Comparison of ENCODE assay signal across 30 mouse cellular contexts in genomic region chr16:89495394-89496153, GRCm38 (mm10). TPM values are rescaled to one million over a fixed set of nuclear protein-coding genes. Genes with fewer than 3 reads are reported as not detected.
A peak's percentile ranks its signal among the peaks of the same experiment; 100 is the strongest.
DNase-seq lines count a peak whose midpoint lies in the region; ATAC-seq and TF ChIP-seq lines count a peak whose summit lies in the region.
"Had no signal": no experiment of that assay in that cellular context is flagged by ENCODE, and none has a peak within 500 bp of the region (broad histone marks: within the 10 kb centered on the region; RNA-seq: fewer than 3 reads in every experiment).

No protein-coding gene starts in this region.

- no peak overlapping the region for H3K27ac ChIP-seq in forebrain, embryonic 12.5 days
- no peak overlapping the region for H3K27ac ChIP-seq in forebrain, embryonic 10.5 days
- H3K27ac ChIP-seq in heart, embryonic 12.5 days (ENCODE audit: poor library complexity, severe bottlenecking), result no peak overlapping the region
- no peak overlapping the region for H3K27ac ChIP-seq in limb, embryonic 12.5 days
- H3K27ac ChIP-seq in limb, embryonic 10.5 days, result no peak overlapping the region
- H3K27ac ChIP-seq in layer of hippocampus, adult 2 months, result no peak overlapping the region
- H3K27ac ChIP-seq: embryonic facial prominence, embryonic 12.5 days; heart, embryonic 13.5 days; kidney, postnatal 0 days; limb, embryonic 13.5 days; liver, embryonic 12.5 days; stomach, postnatal 0 days had no signal

- no peaks in the 10 kb centered on the region for H3K27me3 ChIP-seq in forebrain, embryonic 12.5 days
- H3K27me3 ChIP-seq in forebrain, embryonic 10.5 days (ENCODE audit: poor library complexity, severe bottlenecking), result no peaks in the 10 kb centered on the region
- no peaks in the 10 kb centered on the region for H3K27me3 ChIP-seq in heart, embryonic 12.5 days (replicated peaks)
- no peaks in the 10 kb centered on the region for H3K27me3 ChIP-seq in limb, embryonic 12.5 days
- no peaks in the 10 kb centered on the region for H3K27me3 ChIP-seq in limb, embryonic 10.5 days (ENCODE audit: low read depth, poor library complexity, severe bottlenecking)
- H3K27me3 ChIP-seq: embryonic facial prominence, embryonic 12.5 days; heart, embryonic 13.5 days; limb, embryonic 13.5 days; liver, embryonic 12.5 days had no signal

- no peaks in the 10 kb centered on the region for H3K36me3 ChIP-seq in forebrain, embryonic 12.5 days (replicated peaks)
- H3K36me3 ChIP-seq in forebrain, embryonic 10.5 days (replicated peaks), result no peaks in the 10 kb centered on the region
- no peaks in the 10 kb centered on the region for H3K36me3 ChIP-seq in heart, embryonic 12.5 days
- no peaks in the 10 kb centered on the region for H3K36me3 ChIP-seq in limb, embryonic 12.5 days
- H3K36me3 ChIP-seq in limb, embryonic 10.5 days, result no peaks in the 10 kb centered on the region
- H3K36me3 ChIP-seq: embryonic facial prominence, embryonic 12.5 days; heart, embryonic 13.5 days; limb, embryonic 13.5 days; liver, embryonic 12.5 days had no signal

- H3K4me1 ChIP-seq in forebrain, embryonic 12.5 days, result 0 out of 2 replicates have a peak, but pooled peaks cover 4% of the 10 kb centered on the region
- H3K4me1 ChIP-seq in forebrain, embryonic 10.5 days, result no peaks in the 10 kb centered on the region
- H3K4me1 ChIP-seq in heart, embryonic 12.5 days (replicated peaks), result no peaks in the 10 kb centered on the region
- no peaks in the 10 kb centered on the region for H3K4me1 ChIP-seq in limb, embryonic 12.5 days (replicated peaks)
- H3K4me1 ChIP-seq in limb, embryonic 10.5 days, result no peaks in the 10 kb centered on the region
- H3K4me1 ChIP-seq: embryonic facial prominence, embryonic 12.5 days; heart, embryonic 13.5 days; limb, embryonic 13.5 days; liver, embryonic 12.5 days had no signal

- TF ChIP-seq CTCF in brain, embryonic 14.5 days (IDR thresholded peaks at IDR 0.05; ENCODE audit: borderline replicate concordance, extremely low read depth, insufficient read depth, insufficient read length), result no peak
- TF ChIP-seq CTCF in layer of hippocampus, adult 2 months (conservative IDR thresholded peaks at IDR 0.05), result no peak

- 0 out of 2 replicates have a peak, but pooled peaks have one; percentile 6 for ATAC-seq in forebrain, embryonic 12.5 days (ENCODE audit: low FRiP score)
- ATAC-seq in heart, embryonic 12.5 days (ENCODE audit: insufficient number of reproducible peaks, low FRiP score), result peak; percentile 29; the same call in 1 of the 2 replicates
- peak; percentile 37; the same call in 1 of the 2 replicates for ATAC-seq in limb, embryonic 12.5 days (ENCODE audit: insufficient number of reproducible peaks, insufficient read depth, low FRiP score, low TSS enrichment, low read depth)
- ATAC-seq: liver, embryonic 12.5 days had no signal

- no peak for TF ChIP-seq POLR2A in brain, embryonic 14.5 days (IDR thresholded peaks at IDR 0.05; ENCODE audit: borderline replicate concordance, extremely low read depth, insufficient read depth, insufficient read length, poor library complexity, severe bottlenecking)

- WGBS in forebrain, embryonic 12.5 days, result 83% methylated on average over 7 of the region's 7 CpGs
- WGBS in forebrain, embryonic 10.5 days, result 88% methylated on average over 7 of the region's 7 CpGs
- WGBS in heart, embryonic 12.5 days, result 82% methylated on average over 7 of the region's 7 CpGs
- 88% methylated on average over 7 of the region's 7 CpGs for WGBS in limb, embryonic 12.5 days
- WGBS in limb, embryonic 10.5 days, result 92% methylated on average over 7 of the region's 7 CpGs

- no peak overlapping the region for H3K9ac ChIP-seq in forebrain, embryonic 12.5 days
- no peak overlapping the region for H3K9ac ChIP-seq in heart, embryonic 12.5 days
- no peak overlapping the region for H3K9ac ChIP-seq in limb, embryonic 12.5 days (replicated peaks)
- H3K9ac ChIP-seq: embryonic facial prominence, embryonic 12.5 days; heart, embryonic 13.5 days; limb, embryonic 13.5 days; liver, embryonic 12.5 days had no signal

- no peak overlapping the region for H3K4me2 ChIP-seq in forebrain, embryonic 12.5 days
- no peak overlapping the region for H3K4me2 ChIP-seq in heart, embryonic 12.5 days
- H3K4me2 ChIP-seq in limb, embryonic 12.5 days, result no peak overlapping the region
- H3K4me2 ChIP-seq: embryonic facial prominence, embryonic 12.5 days; heart, embryonic 13.5 days; limb, embryonic 13.5 days; liver, embryonic 12.5 days had no signal

- DNase-seq in forebrain, embryonic 10.5 days (ENCODE audit: extremely low spot score, low spot score), result no peak
- no peak for DNase-seq in heart, adult 9 months (ENCODE audit: low spot score in 2 of 2)
- DNase-seq in limb, embryonic 10.5 days (ENCODE audit: low spot score), result no peak
- DNase-seq in brain, embryonic 14.5 days (ENCODE audit: low read depth), result peak; percentile 41
- no peak for DNase-seq in layer of hippocampus, adult 2 months (ENCODE audit: low spot score in 2 of 2)
- DNase-seq: adrenal gland, postnatal 14 days; cerebellum, adult 9-11 months; heart, postnatal 36 days; kidney, adult 2 months; lung, adult 18-20 months; lung, postnatal 10 days; thymus, adult 2 months; thymus, postnatal 4 days had no signal

- no peaks in the 10 kb centered on the region for H3K9me3 ChIP-seq in forebrain, embryonic 12.5 days
- no peaks in the 10 kb centered on the region for H3K9me3 ChIP-seq in forebrain, embryonic 10.5 days
- H3K9me3 ChIP-seq in heart, embryonic 12.5 days (replicated peaks), result no peaks in the 10 kb centered on the region
- H3K9me3 ChIP-seq in limb, embryonic 12.5 days, result no peaks in the 10 kb centered on the region
- no peaks in the 10 kb centered on the region for H3K9me3 ChIP-seq in limb, embryonic 10.5 days (replicated peaks)
- H3K9me3 ChIP-seq: embryonic facial prominence, embryonic 12.5 days; heart, embryonic 13.5 days; limb, embryonic 13.5 days had no signal

- H3K4me3 ChIP-seq in forebrain, embryonic 12.5 days (replicated peaks), result no peak overlapping the region
- H3K4me3 ChIP-seq in forebrain, embryonic 10.5 days, result no peak overlapping the region
- no peak overlapping the region for H3K4me3 ChIP-seq in heart, embryonic 12.5 days
- no peak overlapping the region for H3K4me3 ChIP-seq in limb, embryonic 12.5 days (replicated peaks)
- H3K4me3 ChIP-seq in limb, embryonic 10.5 days, result no peak overlapping the region
- no peak overlapping the region for H3K4me3 ChIP-seq in layer of hippocampus, adult 2 months
- H3K4me3 ChIP-seq: embryonic facial prominence, embryonic 12.5 days; heart, embryonic 13.5 days; limb, embryonic 13.5 days; liver, embryonic 12.5 days had no signal

RNA-seq across cellular contexts. Expression of gene Krtap8-1, which starts 7.8 kb away (rescaled TPM):
- not detected in 2 replicates for polyA plus RNA-seq in forebrain, embryonic 12.5 days (2016; fragmentation: Nextera tagmentation; extraction: Ambion mirVana)
- not detected in 2 replicates for polyA plus RNA-seq in forebrain, embryonic 10.5 days (2016; fragmentation: Nextera tagmentation; extraction: Ambion mirVana)
- not detected in 2 replicates for polyA plus RNA-seq in heart, embryonic 12.5 days (2016; fragmentation: Nextera tagmentation; extraction: Ambion mirVana)
- polyA plus RNA-seq in limb, embryonic 12.5 days (2016; fragmentation: Nextera tagmentation; extraction: Ambion mirVana), result not detected in 2 replicates
- polyA plus RNA-seq in limb, embryonic 10.5 days (2016; fragmentation: Nextera tagmentation; extraction: Ambion mirVana), result not detected in 2 replicates
- not detected in 2 replicates for polyA plus RNA-seq in brain, embryonic 14.5 days (2012; rRNA removed)
- not detected for total RNA-seq in layer of hippocampus, adult 2 months (2021)
- total RNA-seq: adrenal gland, postnatal 14 days; common myeloid progenitor, adult 5-6 weeks; gastrocnemius, adult 8-10 months; heart, postnatal 36 days; layer of hippocampus, postnatal 25 days had no signal
- polyA plus RNA-seq: embryonic facial prominence, embryonic 12.5 days; frontal cortex, adult 2 months; gonadal fat pad, adult 2 months; heart, embryonic 13.5 days; intestine, embryonic 14.5 days; kidney, adult 2 months; kidney, postnatal 0 days; large intestine, adult 2 months; limb, embryonic 13.5 days; liver, embryonic 12.5 days; small intestine, adult 2 months; stomach, postnatal 0 days; thymus, adult 2 months had no signal

RNA-seq across cellular contexts. Expression of gene Krtap7-1, which starts 12.5 kb away (rescaled TPM):
- polyA plus RNA-seq in forebrain, embryonic 12.5 days (2016; fragmentation: Nextera tagmentation; extraction: Ambion mirVana), result not detected in 2 replicates
- not detected in 2 replicates for polyA plus RNA-seq in forebrain, embryonic 10.5 days (2016; fragmentation: Nextera tagmentation; extraction: Ambion mirVana)
- polyA plus RNA-seq in heart, embryonic 12.5 days (2016; fragmentation: Nextera tagmentation; extraction: Ambion mirVana), result not detected in 2 replicates
- not detected in 2 replicates for polyA plus RNA-seq in limb, embryonic 12.5 days (2016; fragmentation: Nextera tagmentation; extraction: Ambion mirVana)
- polyA plus RNA-seq in limb, embryonic 10.5 days (2016; fragmentation: Nextera tagmentation; extraction: Ambion mirVana), result not detected in 2 replicates
- 0.21 and 0.71 TPM in 2 replicates for polyA plus RNA-seq in brain, embryonic 14.5 days (2012; rRNA removed)
- not detected for total RNA-seq in layer of hippocampus, adult 2 months (2021)
- total RNA-seq: adrenal gland, postnatal 14 days; common myeloid progenitor, adult 5-6 weeks; gastrocnemius, adult 8-10 months; heart, postnatal 36 days; layer of hippocampus, postnatal 25 days had no signal
- polyA plus RNA-seq: embryonic facial prominence, embryonic 12.5 days; gonadal fat pad, adult 2 months; heart, embryonic 13.5 days; intestine, embryonic 14.5 days; kidney, adult 2 months; kidney, postnatal 0 days; large intestine, adult 2 months; limb, embryonic 13.5 days; liver, embryonic 12.5 days; small intestine, adult 2 months; stomach, postnatal 0 days; thymus, adult 2 months had no signal
